Mouse (Mus musculus): ENCODE results near the gene Slc9a3. TPM values are rescaled to one million over a fixed set of nuclear protein-coding genes. Genes with fewer than 3 reads are reported as not detected.
A peak's percentile ranks its signal among the peaks of the same experiment; 100 is the strongest.

Slc9a3 gene
- polyA plus RNA-seq, 1 experiment from 2014 or later: 0.04 TPM

DNA sequence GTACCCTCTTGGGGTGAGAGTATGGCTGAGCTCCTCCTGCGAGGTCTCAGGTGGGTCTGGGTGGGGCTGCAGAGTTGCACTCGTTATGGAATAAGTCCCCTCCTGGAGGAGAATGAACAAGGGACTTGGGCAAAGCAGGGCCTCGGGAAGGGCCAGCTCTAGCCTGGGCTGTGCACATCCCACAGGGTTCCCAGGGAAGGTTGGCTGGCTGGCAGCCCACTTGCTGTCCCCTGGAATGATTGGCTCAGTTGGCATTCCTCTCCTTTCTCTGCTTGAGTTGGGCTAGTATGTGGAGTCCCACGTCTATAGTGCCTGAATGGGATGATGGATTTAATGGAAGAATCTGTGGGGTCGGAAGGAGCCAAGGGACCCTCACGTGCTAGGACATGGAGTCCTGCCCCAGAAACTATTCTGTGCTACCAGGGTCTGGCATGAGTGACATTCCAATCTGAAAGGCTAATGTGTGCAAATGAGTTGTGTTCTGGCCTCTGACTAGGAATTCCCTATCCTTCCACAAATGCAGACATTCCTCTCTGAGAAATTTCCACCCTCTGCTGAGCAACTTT lies 7.5 kb upstream of the Slc9a3 start:
- H3K9me3 ChIP-seq: no peaks in the 10 kb centered on the region
- H3K27me3 ChIP-seq: no peaks in the 10 kb centered on the region
- 0 out of 2 replicates have a peak, but pooled peaks cover 3% of the 10 kb centered on the region for H3K4me1 ChIP-seq (replicated peaks)
- no peak overlapping the region for H3K4me2 ChIP-seq
- ATAC-seq (ENCODE audit: low FRiP score): 0 out of 2 replicates have a peak, but pooled peaks have one; percentile 46
- no peak overlapping the region for H3K4me3 ChIP-seq
- 68% methylated on average over 6 of the region's 6 CpGs for WGBS
- no peak overlapping the region for H3K27ac ChIP-seq
- H3K9ac ChIP-seq: no peak overlapping the region
- no peaks in the 10 kb centered on the region for H3K36me3 ChIP-seq

DNA sequence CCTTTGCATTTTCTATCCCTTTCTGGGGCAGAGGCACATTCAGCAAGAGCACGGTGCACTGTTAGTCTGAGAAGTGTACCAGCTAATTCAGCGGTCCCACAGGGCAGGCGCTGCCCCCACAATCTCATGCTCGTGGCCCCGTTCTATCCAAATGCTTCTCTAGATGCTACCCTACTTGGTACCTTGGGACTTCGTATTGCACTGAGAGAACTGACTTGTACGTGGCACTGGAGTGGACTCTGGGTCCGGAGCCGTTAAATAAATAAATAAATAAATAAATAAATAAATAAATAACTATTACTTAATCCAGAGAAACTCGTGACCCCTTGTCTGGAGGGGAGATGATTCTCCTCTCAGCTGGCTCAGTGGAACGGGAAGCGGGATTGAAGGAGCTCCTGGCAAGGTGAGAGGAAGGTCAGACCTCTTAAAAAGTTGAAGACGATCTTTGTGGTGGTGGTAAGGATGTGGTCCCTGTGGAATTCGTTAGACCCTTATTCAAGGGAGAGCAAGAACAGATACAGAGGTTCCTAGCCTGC lies 606 bp downstream of the Slc9a3 start:
- Histone ChIP-seq H3K27me3 (peaks cover 66% of the 10 kb centered on the region), H3K36me3 (no peaks in the 10 kb centered on the region), H3K9ac (no peak overlapping the region), H3K4me1 (replicated peaks) (peaks cover 8% of the 10 kb centered on the region), H3K4me3 (peak overlapping the region; percentile 44; the same call in 1 of the 2 replicates), H3K4me2 (peak overlapping the region; percentile 74), H3K9me3 (no peaks in the 10 kb centered on the region), H3K27ac (no peak overlapping the region)
- WGBS: 41% methylated on average over 14 of the region's 14 CpGs
- ATAC-seq (ENCODE audit: low FRiP score): no peak

DNA sequence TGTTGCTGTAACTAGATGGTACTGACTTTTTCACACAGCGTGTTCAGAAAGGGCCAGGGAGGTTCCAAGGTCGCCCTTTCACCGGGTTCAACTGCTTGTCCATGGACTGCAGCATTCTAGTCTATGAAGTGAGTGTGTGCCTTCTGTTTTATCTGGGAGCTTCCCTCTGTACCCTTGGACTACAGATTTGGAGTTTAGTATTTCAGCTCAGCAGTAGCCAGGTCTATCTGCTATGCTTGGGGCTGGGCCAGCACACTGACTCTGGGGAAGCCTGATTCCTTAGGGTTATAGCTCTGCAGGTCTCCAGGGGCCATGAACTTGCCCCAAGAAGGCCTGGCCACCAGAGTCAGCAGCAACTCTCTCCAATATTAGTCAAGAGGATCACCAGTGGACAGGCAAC lies 1.4 kb downstream of the Slc9a3 start:
- no peaks in the 10 kb centered on the region for H3K9me3 ChIP-seq
- H3K4me1 ChIP-seq (replicated peaks): peaks cover 8% of the 10 kb centered on the region
- 71% methylated on average over 3 of the region's 3 CpGs for WGBS
- no peak overlapping the region for H3K27ac ChIP-seq
- no peak overlapping the region for H3K4me3 ChIP-seq
- ATAC-seq (ENCODE audit: low FRiP score): no peak
- no peak overlapping the region for H3K4me2 ChIP-seq
- H3K27me3 ChIP-seq: peaks cover 66% of the 10 kb centered on the region
- H3K9ac ChIP-seq: no peak overlapping the region
- H3K36me3 ChIP-seq: no peaks in the 10 kb centered on the region

DNA sequence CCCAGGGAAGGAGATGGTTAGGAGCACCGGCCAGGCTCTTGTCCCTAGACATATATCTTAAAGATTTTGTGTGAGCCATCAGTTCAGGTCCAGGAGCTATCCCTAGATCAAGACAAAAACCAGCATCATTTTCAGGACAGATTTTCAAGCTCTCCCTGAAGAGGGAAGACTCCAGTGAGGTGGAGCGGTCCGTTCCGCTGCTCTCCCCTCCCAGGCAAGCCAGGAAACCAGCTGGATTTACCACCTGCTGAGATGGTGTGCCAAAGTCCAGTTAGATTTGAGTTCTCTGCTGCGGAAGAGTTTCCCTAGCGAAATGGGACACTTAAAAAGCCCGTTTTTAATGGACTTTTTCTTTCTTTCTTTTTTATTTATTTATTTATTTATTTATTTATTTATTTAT lies 6.3 kb downstream of the Slc9a3 start:
- no peak for ATAC-seq (ENCODE audit: low FRiP score)
- H3K27me3 ChIP-seq: peaks cover 28% of the 10 kb centered on the region
- WGBS: 79% methylated on average over 7 of the region's 7 CpGs
- H3K9me3 ChIP-seq: no peaks in the 10 kb centered on the region
- H3K4me2 ChIP-seq: no peak overlapping the region
- H3K36me3 ChIP-seq: no peaks in the 10 kb centered on the region
- H3K4me3 ChIP-seq: no peak overlapping the region
- H3K9ac ChIP-seq: no peak overlapping the region
- no peaks in the 10 kb centered on the region for H3K4me1 ChIP-seq (replicated peaks)
- H3K27ac ChIP-seq: no peak overlapping the region

DNA sequence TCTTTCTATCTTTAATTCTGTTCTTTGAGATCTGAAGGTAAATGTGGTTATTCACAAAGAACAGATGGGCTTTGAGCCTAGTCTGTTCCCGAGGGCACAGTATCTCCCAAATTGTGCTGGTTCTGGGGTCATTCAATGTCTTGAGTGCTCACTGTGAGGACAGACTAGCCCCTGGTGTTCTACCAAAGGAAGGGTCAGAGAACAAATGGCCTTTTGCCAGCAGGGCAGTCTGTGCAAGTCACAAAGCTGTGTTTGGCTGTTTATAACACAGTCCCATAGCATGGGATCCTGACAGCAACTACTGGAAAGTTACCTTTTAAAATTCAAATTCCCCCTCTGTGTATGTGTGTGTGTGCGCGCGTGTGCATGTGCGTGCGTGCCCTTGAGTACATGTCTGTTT lies 8.7 kb downstream of the Slc9a3 start:
- H3K27ac ChIP-seq: no peak overlapping the region
- ATAC-seq (ENCODE audit: low FRiP score): no peak
- no peaks in the 10 kb centered on the region for H3K36me3 ChIP-seq
- no peaks in the 10 kb centered on the region for H3K4me1 ChIP-seq (replicated peaks)
- H3K9ac ChIP-seq: no peak overlapping the region
- 89% methylated on average over 6 of the region's 6 CpGs for WGBS
- peaks cover 7% of the 10 kb centered on the region for H3K27me3 ChIP-seq
- no peak overlapping the region for H3K4me3 ChIP-seq
- H3K4me2 ChIP-seq: no peak overlapping the region
- H3K9me3 ChIP-seq: no peaks in the 10 kb centered on the region

DNA sequence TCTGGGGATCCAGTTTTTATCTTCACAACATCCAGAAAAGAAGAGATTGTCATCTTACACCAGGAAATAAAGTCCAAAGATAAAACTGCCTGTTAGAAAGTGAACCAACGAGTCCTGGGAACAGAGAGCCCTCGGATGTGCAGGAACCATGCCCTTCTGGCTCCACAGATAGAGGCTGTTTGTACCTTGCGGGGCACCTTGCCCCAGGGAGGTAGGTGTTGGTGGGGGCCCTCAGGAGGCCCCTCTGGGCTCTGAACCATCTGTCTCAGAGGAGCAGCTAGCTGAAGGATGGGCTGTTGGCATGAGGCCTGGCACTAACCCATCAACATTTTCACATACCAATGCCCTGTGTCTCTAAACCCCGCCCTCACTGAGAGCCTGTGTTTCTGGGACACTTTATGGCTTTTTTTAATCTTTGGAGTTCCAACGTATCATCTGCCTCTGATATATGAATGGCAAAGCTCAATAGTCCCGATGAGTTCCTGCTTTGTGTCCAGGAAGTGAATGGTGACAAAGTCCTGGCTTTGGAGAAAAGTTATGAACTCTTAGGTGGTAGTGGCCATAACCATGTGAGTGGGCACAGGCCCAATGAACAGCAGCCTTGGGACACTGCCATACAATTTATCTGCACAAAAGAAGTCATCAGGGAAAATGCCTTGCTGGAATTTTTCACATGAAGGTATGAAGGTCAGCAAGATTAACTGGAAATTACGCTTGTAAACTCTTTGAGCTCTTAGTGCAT lies 17.8 kb downstream of the Slc9a3 start:
- Histone ChIP-seq H3K27ac (no peak overlapping the region), H3K9ac (no peak overlapping the region), H3K27me3 (no peaks in the 10 kb centered on the region), H3K4me1 (replicated peaks) (no peaks in the 10 kb centered on the region), H3K4me2 (no peak overlapping the region), H3K9me3 (no peaks in the 10 kb centered on the region), H3K36me3 (no peaks in the 10 kb centered on the region), H3K4me3 (no peak overlapping the region)
- 91% methylated on average over 7 of the region's 7 CpGs for WGBS
- ATAC-seq (ENCODE audit: low FRiP score): no peak

DNA sequence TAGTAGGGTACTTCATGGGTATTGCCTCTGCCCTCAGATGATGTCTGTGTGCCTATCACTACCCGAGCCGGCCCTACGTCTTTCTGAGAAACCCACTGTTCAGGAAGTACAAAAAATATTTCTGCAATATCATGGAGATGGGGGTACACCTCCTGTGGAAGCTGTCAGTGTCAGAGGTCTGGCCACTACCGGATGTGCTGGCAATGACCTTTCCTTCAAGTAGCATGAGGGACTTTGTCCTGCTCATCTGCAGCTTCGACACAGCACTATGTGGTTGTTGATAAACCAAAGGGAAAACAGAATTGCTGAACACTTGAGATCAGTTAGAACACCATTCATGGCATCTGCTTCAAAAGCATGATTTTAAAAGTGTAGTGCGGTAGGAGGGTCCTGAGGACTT lies 19.5 kb downstream of the Slc9a3 start:
- H3K9me3 ChIP-seq: no peaks in the 10 kb centered on the region
- no peaks in the 10 kb centered on the region for H3K4me1 ChIP-seq (replicated peaks)
- H3K27me3 ChIP-seq: no peaks in the 10 kb centered on the region
- no peak overlapping the region for H3K4me2 ChIP-seq
- H3K9ac ChIP-seq: no peak overlapping the region
- ATAC-seq (ENCODE audit: low FRiP score): no peak
- no peak overlapping the region for H3K4me3 ChIP-seq
- no peaks in the 10 kb centered on the region for H3K36me3 ChIP-seq
- H3K27ac ChIP-seq: no peak overlapping the region
- WGBS: 95% methylated on average over 6 of the region's 6 CpGs

DNA sequence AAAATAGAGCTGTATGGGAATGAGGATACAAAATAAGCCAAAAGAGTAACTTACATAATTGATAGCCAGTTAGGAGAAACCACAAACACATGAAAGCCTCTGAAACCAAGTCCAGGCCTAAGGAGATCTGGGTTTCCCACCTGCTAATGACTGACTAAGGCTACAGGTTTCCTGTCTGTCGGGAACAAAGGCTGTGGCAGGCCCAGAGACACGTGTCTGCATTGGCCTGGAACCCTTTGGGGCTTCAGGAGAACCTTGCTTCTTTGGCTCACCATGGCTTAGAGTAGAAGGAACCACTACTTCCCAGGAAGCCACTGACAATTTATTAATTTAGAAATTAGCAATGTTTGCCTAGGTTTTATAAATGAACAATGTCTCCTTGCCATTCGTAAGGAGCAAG lies 22.0 kb downstream of the Slc9a3 start:
- 81% methylated on average over 3 of the region's 3 CpGs for WGBS
- no peak for ATAC-seq (ENCODE audit: low FRiP score)
- no peaks in the 10 kb centered on the region for H3K4me1 ChIP-seq (replicated peaks)
- no peaks in the 10 kb centered on the region for H3K27me3 ChIP-seq
- no peak overlapping the region for H3K9ac ChIP-seq
- H3K4me3 ChIP-seq: no peak overlapping the region
- H3K36me3 ChIP-seq: no peaks in the 10 kb centered on the region
- no peak overlapping the region for H3K4me2 ChIP-seq
- no peaks in the 10 kb centered on the region for H3K9me3 ChIP-seq
- no peak overlapping the region for H3K27ac ChIP-seq

DNA sequence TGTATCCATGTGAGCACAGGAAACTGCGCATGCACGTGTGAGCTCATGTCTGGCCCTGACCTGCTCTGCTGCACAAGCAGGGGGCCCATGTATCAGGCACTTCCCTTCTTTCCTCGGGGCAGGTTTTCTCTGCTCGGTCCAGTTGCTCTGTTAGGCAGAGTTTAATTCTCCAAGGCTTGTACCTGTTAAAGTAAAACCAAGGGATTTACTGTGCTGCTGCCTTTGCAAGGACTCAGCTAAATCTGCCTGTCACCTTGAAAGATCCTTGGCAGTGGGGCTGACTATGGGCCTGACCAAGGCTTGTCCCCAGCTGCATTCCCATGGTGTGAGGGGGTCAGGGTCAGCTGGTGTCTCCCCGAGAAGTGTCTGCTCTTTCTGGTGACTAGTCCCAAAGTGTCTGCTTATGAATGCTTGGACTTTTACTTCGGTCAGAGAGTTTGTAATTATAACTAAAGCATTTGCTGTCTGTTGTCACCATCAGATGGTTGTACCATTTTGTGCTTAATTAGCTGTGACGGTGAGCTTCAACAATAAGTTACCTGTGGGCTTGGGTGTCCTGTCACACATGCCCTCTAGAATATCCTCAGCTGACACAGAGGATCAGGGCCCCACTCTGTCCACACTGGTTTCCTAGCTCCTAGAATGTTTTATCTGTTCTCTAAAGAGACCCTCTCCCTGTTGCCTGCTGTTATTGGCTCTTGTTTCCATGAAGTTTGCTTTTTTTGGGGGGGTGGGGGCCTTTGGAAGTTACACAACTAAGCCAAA lies 23.0 kb downstream of the Slc9a3 start:
- Histone ChIP-seq H3K36me3 (no peaks in the 10 kb centered on the region), H3K9ac (no peak overlapping the region), H3K27me3 (no peaks in the 10 kb centered on the region), H3K9me3 (no peaks in the 10 kb centered on the region), H3K27ac (no peak overlapping the region), H3K4me3 (no peak overlapping the region), H3K4me1 (replicated peaks) (no peaks in the 10 kb centered on the region), H3K4me2 (no peak overlapping the region)
- 82% methylated on average over 7 of the region's 7 CpGs for WGBS
- no peak for ATAC-seq (ENCODE audit: low FRiP score)

DNA sequence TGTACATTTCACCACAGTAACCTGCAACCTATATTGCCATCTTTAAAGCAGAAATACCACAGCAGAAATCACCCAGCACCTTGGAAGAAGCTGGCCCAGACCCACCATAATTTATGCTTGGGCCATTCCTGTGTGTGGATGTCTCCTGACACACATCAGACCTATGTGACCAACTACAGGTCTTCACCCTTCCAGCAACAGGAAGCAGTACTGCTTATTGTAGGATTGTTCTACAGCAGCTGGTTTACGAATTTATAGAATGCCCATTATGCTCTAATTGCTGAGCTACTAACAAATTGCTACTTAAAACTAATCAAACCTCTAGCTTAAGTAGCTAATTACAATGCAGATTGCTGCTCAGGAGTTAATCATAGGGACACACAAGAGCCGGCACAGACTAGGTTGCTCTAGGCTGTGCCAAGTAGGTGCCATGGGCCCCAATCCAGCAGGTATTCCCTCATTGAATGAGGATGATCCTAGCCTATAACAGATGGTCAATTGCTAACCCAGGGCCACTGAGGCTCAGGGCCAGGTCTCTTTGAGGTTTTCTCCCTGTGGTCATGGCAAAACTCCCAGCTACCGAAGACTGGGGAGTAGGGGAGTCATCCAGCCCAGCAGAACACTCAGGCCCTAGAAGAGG lies 24.8 kb downstream of the Slc9a3 start:
- H3K27me3 ChIP-seq: no peaks in the 10 kb centered on the region
- ATAC-seq (ENCODE audit: low FRiP score): peak; percentile 43; the same call in 1 of the 2 replicates
- 81% methylated on average over 3 of the region's 3 CpGs for WGBS
- no peak overlapping the region for H3K9ac ChIP-seq
- no peaks in the 10 kb centered on the region for H3K4me1 ChIP-seq (replicated peaks)
- no peak overlapping the region for H3K27ac ChIP-seq
- no peaks in the 10 kb centered on the region for H3K9me3 ChIP-seq
- H3K36me3 ChIP-seq: no peaks in the 10 kb centered on the region
- no peak overlapping the region for H3K4me3 ChIP-seq
- H3K4me2 ChIP-seq: no peak overlapping the region

DNA sequence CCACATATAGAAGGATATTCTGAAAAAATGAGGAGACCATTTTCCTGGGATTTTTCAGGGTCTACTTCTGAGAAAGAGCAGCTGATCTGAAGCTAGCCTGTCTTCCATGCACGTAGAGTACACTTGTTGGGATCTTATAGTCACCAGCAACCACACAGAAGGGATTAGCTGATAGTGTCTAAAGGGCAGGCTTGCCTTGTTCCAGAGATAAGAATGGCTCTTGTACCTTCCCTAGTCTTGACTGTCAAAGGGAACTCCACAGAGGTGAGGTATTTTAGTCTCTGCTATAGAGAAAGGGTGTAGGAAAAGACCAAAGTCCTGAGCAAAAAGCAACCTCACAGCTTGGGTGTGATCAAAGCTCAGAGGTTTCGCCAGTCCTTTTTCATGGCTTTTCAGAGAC lies 26.1 kb downstream of the Slc9a3 start:
- Histone ChIP-seq H3K27ac (no peak overlapping the region), H3K4me3 (no peak overlapping the region), H3K4me2 (no peak overlapping the region), H3K9me3 (no peaks in the 10 kb centered on the region), H3K27me3 (no peaks in the 10 kb centered on the region), H3K4me1 (replicated peaks) (no peaks in the 10 kb centered on the region), H3K36me3 (no peaks in the 10 kb centered on the region), H3K9ac (no peak overlapping the region)
- ATAC-seq (ENCODE audit: low FRiP score): no peak
- 81% methylated on average over 2 of the region's 2 CpGs for WGBS

Measured in hindbrain, embryonic 13.5 days (tissue).